Mouse (Mus musculus): Measurements from ENCODE around the gene Tmem131. TPM values are rescaled to one million over a fixed set of nuclear protein-coding genes. Genes with fewer than 3 reads are reported as not detected.

Gene Tmem131
- polyA plus RNA-seq, 1 experiment from 2014 or later = 9.3 TPM

DNA sequence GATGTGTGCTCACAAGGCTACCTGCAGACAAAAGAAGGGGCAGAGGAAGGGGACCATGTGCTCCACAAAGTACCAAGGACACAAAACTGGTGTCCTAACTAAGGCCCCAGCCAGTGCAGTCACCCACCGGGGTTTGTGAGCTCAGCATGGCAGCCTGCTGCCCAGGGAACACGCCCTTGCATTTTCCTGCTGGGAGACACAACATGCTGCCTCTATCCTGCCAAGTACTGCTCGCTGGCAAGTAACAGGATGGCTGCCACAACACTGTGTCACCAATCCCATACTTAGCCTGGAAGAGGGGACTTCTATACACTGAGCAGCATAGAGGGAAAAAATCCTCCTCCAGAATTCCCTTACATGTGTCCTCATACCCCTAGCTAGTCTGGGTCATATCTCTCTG lies 78.7 kb downstream of the Tmem131 start:
- Histone ChIP-seq H3K4me3 (ENCODE audit: low read length) (no peak overlapping the region), H3K4me1 (ENCODE audit: control insufficient read depth, insufficient read depth, low read length) (peaks cover 7% of the 10 kb centered on the region), H3K9ac (ENCODE audit: low read depth, low read length) (no peak overlapping the region), H3K27ac (ENCODE audit: low read length) (no peak overlapping the region), H3K4me2 (ENCODE audit: low read depth, low read length) (no peak overlapping the region), H3K36me3 (ENCODE audit: control insufficient read depth, insufficient read depth, low read length) (no peaks in the 10 kb centered on the region), H3K27me3 (replicated peaks; ENCODE audit: control insufficient read depth, insufficient read depth, low read length) (no peaks in the 10 kb centered on the region), H3K9me3 (ENCODE audit: control insufficient read depth, low read length) (no peaks in the 10 kb centered on the region)
- ATAC-seq = no peak
- 78% methylated on average over 3 of the region's 3 CpGs for WGBS

DNA sequence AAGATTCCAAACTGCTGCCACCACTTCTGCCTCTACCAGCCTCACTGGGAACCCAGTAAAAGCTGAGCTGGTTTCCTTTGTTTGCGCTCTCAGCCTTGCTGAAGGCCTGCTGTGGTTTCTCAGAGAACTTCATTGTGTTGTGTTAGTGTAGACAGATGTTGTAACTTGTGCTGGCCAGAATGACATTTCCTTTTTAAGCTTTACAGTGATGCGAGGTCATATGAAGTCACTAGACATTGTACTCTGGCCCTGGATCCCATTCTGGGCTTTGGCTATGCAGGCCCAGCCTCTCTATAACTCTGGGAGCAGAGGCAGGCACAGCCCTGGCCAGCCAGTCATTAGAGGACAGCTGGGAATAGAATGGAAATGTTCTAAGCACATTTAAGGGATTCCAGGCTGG lies 81.7 kb downstream of the Tmem131 start:
- WGBS = 69% methylated on average over 2 of the region's 2 CpGs
- Histone ChIP-seq H3K36me3 (ENCODE audit: control insufficient read depth, insufficient read depth, low read length) (no peaks in the 10 kb centered on the region), H3K27ac (ENCODE audit: low read length) (peak overlapping the region; percentile 4; the same call in 1 of the 2 replicates), H3K4me2 (ENCODE audit: low read depth, low read length) (no peak overlapping the region), H3K9ac (ENCODE audit: low read depth, low read length) (no peak overlapping the region), H3K4me3 (ENCODE audit: low read length) (no peak overlapping the region), H3K27me3 (replicated peaks; ENCODE audit: control insufficient read depth, insufficient read depth, low read length) (no peaks in the 10 kb centered on the region), H3K4me1 (ENCODE audit: control insufficient read depth, insufficient read depth, low read length) (peaks cover 7% of the 10 kb centered on the region), H3K9me3 (ENCODE audit: control insufficient read depth, low read length) (no peaks in the 10 kb centered on the region)
- ATAC-seq = peak; percentile 36; the same call in 1 of the 2 replicates

DNA sequence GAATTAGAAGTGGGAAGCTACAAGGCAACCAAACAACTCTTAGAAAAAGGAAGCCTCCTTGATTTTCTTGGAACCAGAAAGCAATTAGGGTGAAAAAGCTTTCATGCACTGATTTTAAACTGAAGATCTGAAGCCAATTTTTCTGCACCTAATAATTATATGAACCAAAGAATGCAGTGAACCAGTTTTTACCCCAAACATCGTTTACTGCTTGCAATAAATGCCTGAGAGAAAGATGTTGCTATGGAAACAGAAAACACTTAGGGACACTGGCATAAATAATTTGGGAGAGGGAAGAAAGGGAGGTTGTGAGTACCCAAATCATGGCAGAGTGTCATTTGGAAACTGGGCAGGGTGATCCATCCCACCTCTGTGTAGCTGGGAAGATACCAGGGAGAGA lies 82.6 kb downstream of the Tmem131 start:
- Histone ChIP-seq H3K4me3 (ENCODE audit: low read length) (no peak overlapping the region), H3K27me3 (replicated peaks; ENCODE audit: control insufficient read depth, insufficient read depth, low read length) (no peaks in the 10 kb centered on the region), H3K9me3 (ENCODE audit: control insufficient read depth, low read length) (no peaks in the 10 kb centered on the region), H3K4me2 (ENCODE audit: low read depth, low read length) (no peak overlapping the region), H3K9ac (ENCODE audit: low read depth, low read length) (no peak overlapping the region), H3K36me3 (ENCODE audit: control insufficient read depth, insufficient read depth, low read length) (no peaks in the 10 kb centered on the region), H3K27ac (ENCODE audit: low read length) (no peak overlapping the region), H3K4me1 (ENCODE audit: control insufficient read depth, insufficient read depth, low read length) (peaks cover 7% of the 10 kb centered on the region)
- no peak for ATAC-seq
- 18% methylated on average over 1 of the region's 1 CpGs for WGBS

DNA sequence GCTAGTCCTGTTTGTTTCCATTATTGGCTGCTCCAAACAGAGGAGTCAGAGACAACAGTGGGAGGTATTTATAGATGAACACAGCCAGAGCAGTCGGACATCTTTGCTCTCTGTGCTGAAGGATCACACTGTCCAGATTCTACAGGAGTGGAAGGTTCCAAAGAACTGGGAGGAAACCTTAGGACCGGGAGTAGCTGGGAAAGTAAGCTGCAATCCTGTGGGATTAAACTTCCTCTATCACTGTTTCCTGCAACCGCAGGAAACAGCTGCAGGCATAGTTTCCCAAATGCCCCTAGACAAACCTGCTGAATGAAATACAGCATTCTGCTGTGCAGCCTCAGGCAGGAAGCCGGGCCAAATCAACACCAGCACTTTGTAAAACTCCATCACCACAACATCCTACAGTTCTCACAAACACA lies 83.0 kb downstream of the Tmem131 start:
- ATAC-seq = 0 out of 2 replicates have a peak, but pooled peaks have one; percentile 33
- Histone ChIP-seq H3K9me3 (ENCODE audit: control insufficient read depth, low read length) (no peaks in the 10 kb centered on the region), H3K4me2 (ENCODE audit: low read depth, low read length) (no peak overlapping the region), H3K27me3 (replicated peaks; ENCODE audit: control insufficient read depth, insufficient read depth, low read length) (no peaks in the 10 kb centered on the region), H3K4me3 (ENCODE audit: low read length) (no peak overlapping the region), H3K9ac (ENCODE audit: low read depth, low read length) (no peak overlapping the region), H3K4me1 (ENCODE audit: control insufficient read depth, insufficient read depth, low read length) (peaks cover 7% of the 10 kb centered on the region), H3K36me3 (ENCODE audit: control insufficient read depth, insufficient read depth, low read length) (no peaks in the 10 kb centered on the region), H3K27ac (ENCODE audit: low read length) (0 out of 2 replicates have a peak overlapping the region, but pooled peaks have one; percentile 17)
- 36% methylated on average over 4 of the region's 4 CpGs for WGBS

DNA sequence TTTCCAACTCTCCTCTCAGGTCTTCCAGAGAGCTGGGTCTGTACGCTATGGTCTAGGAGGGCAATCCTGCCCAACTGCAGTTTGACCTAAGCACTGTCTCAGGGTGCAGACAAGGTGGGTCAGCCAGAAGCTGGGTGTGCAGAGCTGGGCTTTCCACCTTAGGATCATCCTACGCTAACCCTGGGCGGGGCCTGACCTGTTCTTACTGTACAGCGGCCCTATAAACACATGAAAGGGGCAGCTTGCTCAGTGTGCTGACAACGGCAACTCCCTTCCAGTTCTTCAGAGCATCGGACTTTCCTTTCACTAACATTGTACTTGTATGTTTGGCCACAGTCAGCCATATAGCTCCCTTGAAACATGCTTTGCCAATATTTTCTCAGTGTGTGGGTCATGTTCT lies 86.4 kb downstream of the Tmem131 start:
- no peaks in the 10 kb centered on the region for H3K36me3 ChIP-seq (ENCODE audit: control insufficient read depth, insufficient read depth, low read length)
- no peaks in the 10 kb centered on the region for H3K27me3 ChIP-seq (replicated peaks; ENCODE audit: control insufficient read depth, insufficient read depth, low read length)
- peaks cover 7% of the 10 kb centered on the region for H3K4me1 ChIP-seq (ENCODE audit: control insufficient read depth, insufficient read depth, low read length)
- ATAC-seq = no peak
- no peak overlapping the region for H3K9ac ChIP-seq (ENCODE audit: low read depth, low read length)
- no peak overlapping the region for H3K4me2 ChIP-seq (ENCODE audit: low read depth, low read length)
- no peak overlapping the region for H3K27ac ChIP-seq (ENCODE audit: low read length)
- no peaks in the 10 kb centered on the region for H3K9me3 ChIP-seq (ENCODE audit: control insufficient read depth, low read length)
- H3K4me3 ChIP-seq (ENCODE audit: low read length) = no peak overlapping the region
- WGBS = 91% methylated on average over 6 of the region's 6 CpGs

DNA sequence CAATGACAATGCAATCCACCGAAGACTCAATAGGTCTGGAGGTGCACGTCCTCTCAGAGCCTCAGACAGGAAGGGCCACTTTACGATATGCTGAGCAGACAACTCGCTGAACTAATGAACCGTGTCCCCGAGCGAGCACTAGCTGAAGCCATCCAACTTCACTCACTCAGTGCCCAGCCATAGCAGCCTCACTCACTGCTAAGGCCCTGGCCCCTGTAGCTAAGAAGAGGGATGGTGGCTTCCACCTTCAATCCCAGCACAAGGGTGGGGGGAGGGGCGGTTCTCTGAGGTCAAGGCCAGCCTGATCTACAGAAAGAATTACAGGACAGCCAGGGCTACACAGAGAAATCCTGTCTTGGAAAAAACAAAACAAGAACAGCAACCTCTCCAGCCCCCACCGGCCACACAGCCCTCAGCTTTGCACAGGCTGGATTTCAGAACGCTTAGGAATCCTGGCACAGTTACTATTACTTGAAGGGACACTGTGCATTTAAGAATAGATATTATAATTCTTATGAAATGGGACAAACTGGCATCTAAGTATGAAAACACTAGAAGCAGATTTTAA lies 89.2 kb downstream of the Tmem131 start:
- Histone ChIP-seq H3K4me1 (ENCODE audit: control insufficient read depth, insufficient read depth, low read length) (no peaks in the 10 kb centered on the region), H3K4me3 (ENCODE audit: low read length) (no peak overlapping the region), H3K36me3 (ENCODE audit: control insufficient read depth, insufficient read depth, low read length) (no peaks in the 10 kb centered on the region), H3K4me2 (ENCODE audit: low read depth, low read length) (no peak overlapping the region), H3K9me3 (ENCODE audit: control insufficient read depth, low read length) (no peaks in the 10 kb centered on the region), H3K27me3 (replicated peaks; ENCODE audit: control insufficient read depth, insufficient read depth, low read length) (no peaks in the 10 kb centered on the region), H3K27ac (ENCODE audit: low read length) (no peak overlapping the region), H3K9ac (ENCODE audit: low read depth, low read length) (no peak overlapping the region)
- 89% methylated on average over 10 of the region's 10 CpGs for WGBS
- ATAC-seq = no peak

DNA sequence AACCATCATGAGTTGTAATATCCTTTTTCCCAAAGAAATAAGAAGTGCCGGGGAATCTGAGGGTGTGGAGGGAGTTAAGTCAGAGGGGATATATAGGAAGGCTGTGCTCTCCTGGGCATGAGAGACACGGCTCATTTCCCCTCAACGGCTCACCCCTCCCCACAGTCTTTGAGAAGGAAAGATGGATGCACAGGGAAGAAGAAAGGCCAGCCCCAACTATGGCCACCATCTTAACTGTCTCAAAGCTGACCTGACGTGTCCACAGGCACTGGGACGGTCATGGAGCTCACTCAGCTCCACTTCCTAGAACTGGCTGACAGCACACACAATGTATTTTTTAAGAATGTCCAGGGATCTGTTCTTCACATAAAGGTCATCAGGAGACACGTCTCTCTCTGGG lies 91.4 kb downstream of the Tmem131 start:
- 74% methylated on average over 6 of the region's 6 CpGs for WGBS
- H3K4me1 ChIP-seq (ENCODE audit: control insufficient read depth, insufficient read depth, low read length) = no peaks in the 10 kb centered on the region
- H3K9me3 ChIP-seq (ENCODE audit: control insufficient read depth, low read length) = no peaks in the 10 kb centered on the region
- H3K4me2 ChIP-seq (ENCODE audit: low read depth, low read length) = no peak overlapping the region
- H3K4me3 ChIP-seq (ENCODE audit: low read length) = no peak overlapping the region
- no peak overlapping the region for H3K27ac ChIP-seq (ENCODE audit: low read length)
- no peak for ATAC-seq
- no peaks in the 10 kb centered on the region for H3K36me3 ChIP-seq (ENCODE audit: control insufficient read depth, insufficient read depth, low read length)
- H3K9ac ChIP-seq (ENCODE audit: low read depth, low read length) = no peak overlapping the region
- H3K27me3 ChIP-seq (replicated peaks; ENCODE audit: control insufficient read depth, insufficient read depth, low read length) = no peaks in the 10 kb centered on the region

DNA sequence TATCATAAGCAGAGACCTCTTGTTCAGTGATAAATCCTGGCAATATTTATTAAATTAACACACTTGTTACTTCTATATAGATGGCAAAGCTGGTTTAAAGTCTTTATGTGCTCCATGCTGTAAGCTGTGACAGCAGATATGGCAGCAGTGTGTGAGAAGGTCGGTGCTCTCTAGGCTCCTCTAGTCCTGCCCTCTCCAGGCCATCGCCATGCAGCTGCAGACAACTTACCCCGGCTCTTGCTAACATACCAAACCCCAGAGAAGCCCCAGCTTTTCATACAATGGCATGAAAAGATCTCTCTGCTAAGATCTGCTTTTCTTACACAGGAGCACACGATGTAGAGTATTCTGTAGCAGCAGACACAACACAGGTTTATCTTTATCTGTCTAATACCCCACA lies 92.1 kb downstream of the Tmem131 start:
- no peak overlapping the region for H3K9ac ChIP-seq (ENCODE audit: low read depth, low read length)
- H3K4me1 ChIP-seq (ENCODE audit: control insufficient read depth, insufficient read depth, low read length) = no peaks in the 10 kb centered on the region
- no peaks in the 10 kb centered on the region for H3K9me3 ChIP-seq (ENCODE audit: control insufficient read depth, low read length)
- no peak for ATAC-seq
- H3K36me3 ChIP-seq (ENCODE audit: control insufficient read depth, insufficient read depth, low read length) = no peaks in the 10 kb centered on the region
- H3K4me2 ChIP-seq (ENCODE audit: low read depth, low read length) = no peak overlapping the region
- no peak overlapping the region for H3K4me3 ChIP-seq (ENCODE audit: low read length)
- H3K27ac ChIP-seq (ENCODE audit: low read length) = no peak overlapping the region
- H3K27me3 ChIP-seq (replicated peaks; ENCODE audit: control insufficient read depth, insufficient read depth, low read length) = no peaks in the 10 kb centered on the region
- 78% methylated on average over 4 of the region's 4 CpGs for WGBS

DNA sequence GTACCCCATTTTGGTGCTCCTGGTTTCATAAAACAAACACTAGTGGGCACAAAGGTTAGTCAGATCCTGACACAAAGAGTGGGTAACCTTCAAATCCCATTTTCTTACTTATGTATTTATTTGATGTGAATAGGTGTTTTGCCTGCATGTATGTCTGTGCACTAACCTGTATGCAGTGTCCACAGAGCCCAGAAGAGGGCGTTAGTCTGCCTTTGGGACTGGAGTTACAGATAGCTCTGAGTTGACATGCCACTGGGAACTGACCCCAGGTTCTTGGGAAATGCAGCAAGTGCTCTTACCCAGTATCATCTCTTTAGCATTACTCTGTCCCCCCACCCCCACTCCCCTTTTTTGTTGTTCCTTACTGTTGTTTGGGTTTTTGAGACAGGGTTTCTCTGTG lies 95.4 kb downstream of the Tmem131 start:
- H3K4me3 ChIP-seq (ENCODE audit: low read length) = no peak overlapping the region
- H3K27ac ChIP-seq (ENCODE audit: low read length) = no peak overlapping the region
- H3K4me1 ChIP-seq (ENCODE audit: control insufficient read depth, insufficient read depth, low read length) = peaks cover 6% of the 10 kb centered on the region; the same call in 1 of the 2 replicates
- no peaks in the 10 kb centered on the region for H3K27me3 ChIP-seq (replicated peaks; ENCODE audit: control insufficient read depth, insufficient read depth, low read length)
- no peaks in the 10 kb centered on the region for H3K9me3 ChIP-seq (ENCODE audit: control insufficient read depth, low read length)
- no peak for ATAC-seq
- WGBS = 92% methylated on average over 1 of the region's 1 CpGs
- no peaks in the 10 kb centered on the region for H3K36me3 ChIP-seq (ENCODE audit: control insufficient read depth, insufficient read depth, low read length)
- no peak overlapping the region for H3K4me2 ChIP-seq (ENCODE audit: low read depth, low read length)
- no peak overlapping the region for H3K9ac ChIP-seq (ENCODE audit: low read depth, low read length)

DNA sequence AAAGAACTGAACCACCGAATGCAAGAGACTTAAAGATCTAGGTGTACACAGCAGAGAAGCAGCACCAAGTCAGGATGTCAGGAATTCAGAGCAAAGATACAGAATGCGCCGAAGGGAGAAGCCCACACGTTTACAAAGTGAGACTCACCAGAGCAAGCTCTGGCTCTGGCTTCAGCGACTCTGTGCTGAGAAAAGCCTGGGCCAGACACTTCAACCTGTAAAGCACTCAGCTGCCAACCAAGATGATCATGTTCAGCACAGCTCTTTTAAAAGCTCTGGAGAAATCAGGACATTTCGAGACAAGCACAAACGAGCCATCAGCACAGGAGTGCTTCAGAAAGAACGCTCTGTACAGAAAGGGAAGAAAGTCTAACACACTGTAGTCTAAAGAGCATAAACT lies 96.2 kb downstream of the Tmem131 start:
- no peak overlapping the region for H3K9ac ChIP-seq (ENCODE audit: low read depth, low read length)
- no peaks in the 10 kb centered on the region for H3K9me3 ChIP-seq (ENCODE audit: control insufficient read depth, low read length)
- H3K4me2 ChIP-seq (ENCODE audit: low read depth, low read length) = no peak overlapping the region
- no peak overlapping the region for H3K27ac ChIP-seq (ENCODE audit: low read length)
- ATAC-seq = no peak
- H3K4me1 ChIP-seq (ENCODE audit: control insufficient read depth, insufficient read depth, low read length) = peaks cover 6% of the 10 kb centered on the region; the same call in 1 of the 2 replicates
- no peak overlapping the region for H3K4me3 ChIP-seq (ENCODE audit: low read length)
- H3K36me3 ChIP-seq (ENCODE audit: control insufficient read depth, insufficient read depth, low read length) = no peaks in the 10 kb centered on the region
- H3K27me3 ChIP-seq (replicated peaks; ENCODE audit: control insufficient read depth, insufficient read depth, low read length) = no peaks in the 10 kb centered on the region
- WGBS = 63% methylated on average over 8 of the region's 8 CpGs

Data from intestine, embryonic 16.5 days (tissue).